Mouse (Mus musculus) heart, embryonic 16.5 days (tissue): Measurements from ENCODE around the gene Dlx4. TPM values are rescaled to one million over a fixed set of nuclear protein-coding genes. Genes with fewer than 3 reads are reported as not detected.

Experiments
- polyA plus RNA-seq: library from polyadenylated mRNA; unstranded; fragments of >200 nt; fragmentation: Nextera tagmentation; extraction: Ambion mirVana; gene quantifications from 2 replicates; pipeline ENCODE4 v1.2.1, GENCODE M21; 2015

The Dlx4 gene
- polyA plus RNA-seq, 1 experiment from 2014 or later = 0.09 TPM

Other genes starting within 250 kb of the Dlx4 start
- gene Col1a1, start 210.0 kb downstream of the Dlx4 start, polyA plus RNA-seq = 669 and 799 TPM in 2 replicates
- 0.33 TPM in 1 of 2 replicates, not detected in the other for gene Hils1, start 178.7 kb downstream of the Dlx4 start, polyA plus RNA-seq
- gene Sgca, start 169.9 kb downstream of the Dlx4 start, polyA plus RNA-seq = 27.9 and 29.4 TPM in 2 replicates
- gene Ppp1r9b, start 155.2 kb downstream of the Dlx4 start, polyA plus RNA-seq = 5.8 and 6.4 TPM in 2 replicates
- 8.6 and 9.0 TPM in 2 replicates for gene Samd14, start 136.4 kb downstream of the Dlx4 start, polyA plus RNA-seq
- gene Pdk2, start 104.9 kb downstream of the Dlx4 start, polyA plus RNA-seq = 141 and 148 TPM in 2 replicates
- 9.6 and 11.5 TPM in 2 replicates for gene Itga3, start 69.5 kb downstream of the Dlx4 start, polyA plus RNA-seq
- gene Dlx3, start 26.1 kb downstream of the Dlx4 start, polyA plus RNA-seq = 0.07 and 0.11 TPM in 2 replicates
- gene Tac4, start 115.3 kb upstream of the Dlx4 start, polyA plus RNA-seq = 0.11 TPM in 1 of 2 replicates, not detected in the other
- 49.8 and 51.1 TPM in 2 replicates for gene Kat7, start 164.0 kb upstream of the Dlx4 start, polyA plus RNA-seq
- gene Fam117a, start 190.8 kb upstream of the Dlx4 start, polyA plus RNA-seq = 5.0 and 6.3 TPM in 2 replicates
- gene Slc35b1, start 238.4 kb upstream of the Dlx4 start, polyA plus RNA-seq = 71.2 and 73.0 TPM in 2 replicates